In genomic region chr14:71670435-71670834, GRCm38 (mm10) we compare ENCODE assay signal across 8 mouse cellular contexts.
DNase-seq lines count a peak whose midpoint lies in the region; ATAC-seq and TF ChIP-seq lines count a peak whose summit lies in the region.

No protein-coding gene starts in this region.

- H3K4me3 ChIP-seq in forebrain, embryonic 10.5 days = no peak overlapping the region
- no peak overlapping the region for H3K4me3 ChIP-seq in heart, embryonic 14.5 days (ENCODE audit: control insufficient read depth in 1 of 2, insufficient read depth in 1 of 2, low read depth in 1 of 2, low read length in 2 of 2)
- no peak overlapping the region for H3K4me3 ChIP-seq in kidney, postnatal 0 days (replicated peaks; ENCODE audit: low read depth, low read length)
- no peak overlapping the region for H3K4me3 ChIP-seq in liver, adult 2 months (ENCODE audit: insufficient read depth, low read depth, low read length)
- H3K4me3 ChIP-seq in neural tube, embryonic 12.5 days = no peak overlapping the region

- H3K4me1 ChIP-seq in forebrain, embryonic 10.5 days = 0 out of 2 replicates have a peak, but pooled peaks cover 3% of the 10 kb centered on the region
- no peaks in the 10 kb centered on the region for H3K4me1 ChIP-seq in heart, embryonic 14.5 days (ENCODE audit: control insufficient read depth in 2 of 2, insufficient read depth in 2 of 2, low read length in 2 of 2)
- no peaks in the 10 kb centered on the region for H3K4me1 ChIP-seq in kidney, postnatal 0 days (replicated peaks; ENCODE audit: insufficient read depth, low read length)
- no peaks in the 10 kb centered on the region for H3K4me1 ChIP-seq in liver, adult 2 months (ENCODE audit: control insufficient read depth, insufficient read depth, low read length)
- H3K4me1 ChIP-seq in neural tube, embryonic 12.5 days = no peaks in the 10 kb centered on the region

- H3K79me2 ChIP-seq in liver, adult 2 months (ENCODE audit: control insufficient read depth, insufficient read depth, low read length) = no peaks in the 10 kb centered on the region

- no peak overlapping the region for H3K4me2 ChIP-seq in heart, embryonic 14.5 days (ENCODE audit: low read length)
- H3K4me2 ChIP-seq in kidney, postnatal 0 days (ENCODE audit: low read length) = no peak overlapping the region
- no peak overlapping the region for H3K4me2 ChIP-seq in neural tube, embryonic 12.5 days (replicated peaks)

- no peaks in the 10 kb centered on the region for H3K9me3 ChIP-seq in forebrain, embryonic 10.5 days
- no peaks in the 10 kb centered on the region for H3K9me3 ChIP-seq in heart, embryonic 14.5 days (ENCODE audit: control insufficient read depth, low read length)
- no peaks in the 10 kb centered on the region for H3K9me3 ChIP-seq in kidney, postnatal 0 days (replicated peaks; ENCODE audit: low read length)
- H3K9me3 ChIP-seq in neural tube, embryonic 12.5 days = no peaks in the 10 kb centered on the region

- DNase-seq in B cell, adult 2 months = peak; percentile 20 to 21
- peak; percentile 78 for DNase-seq in adrenal gland, postnatal 14 days
- DNase-seq in forebrain, embryonic 10.5 days (ENCODE audit: extremely low spot score, low spot score) = peak; percentile 48
- DNase-seq in kidney, postnatal 0 days (ENCODE audit: low spot score) = peak; percentile 82
- no peak for DNase-seq in liver, adult 2 months (ENCODE audit: extremely low read depth, low read depth, low spot score)
- peak; percentile 63 for DNase-seq in thymus, postnatal 4 days

- 0% methylated on average over 1 of the region's 1 CpGs for WGBS in forebrain, embryonic 10.5 days
- WGBS in heart, embryonic 14.5 days = 4% methylated on average over 1 of the region's 1 CpGs
- WGBS in kidney, postnatal 0 days = 4% methylated on average over 1 of the region's 1 CpGs
- 7% methylated on average over 1 of the region's 1 CpGs for WGBS in liver, adult 2 months
- WGBS in neural tube, embryonic 12.5 days = 8% methylated on average over 1 of the region's 1 CpGs

- TF ChIP-seq POLR2A in liver, adult 2 months (IDR thresholded peaks at IDR 0.05; ENCODE audit: extremely low read depth, insufficient read depth, low read length) = no peak

- peak; percentile 82 for TF ChIP-seq CTCF in kidney, postnatal 0 days (IDR thresholded peaks at IDR 0.05; ENCODE audit: low read depth)
- peak; percentile 75 for TF ChIP-seq CTCF in liver, adult 2 months (IDR thresholded peaks at IDR 0.05; ENCODE audit: low read depth, low read length)

- no peaks in the 10 kb centered on the region for H3K27me3 ChIP-seq in forebrain, embryonic 10.5 days (ENCODE audit: poor library complexity, severe bottlenecking)
- no peaks in the 10 kb centered on the region; the same call in 1 of the 2 replicates for H3K27me3 ChIP-seq in heart, embryonic 14.5 days (ENCODE audit: control insufficient read depth, insufficient read depth, low read length)
- no peaks in the 10 kb centered on the region for H3K27me3 ChIP-seq in kidney, postnatal 0 days (ENCODE audit: insufficient read depth, low read length)
- no peaks in the 10 kb centered on the region for H3K27me3 ChIP-seq in liver, adult 2 months (ENCODE audit: control insufficient read depth, insufficient read depth, low read length)
- H3K27me3 ChIP-seq in neural tube, embryonic 12.5 days (replicated peaks) = no peaks in the 10 kb centered on the region

- H3K36me3 ChIP-seq in forebrain, embryonic 10.5 days (replicated peaks) = no peaks in the 10 kb centered on the region
- no peaks in the 10 kb centered on the region for H3K36me3 ChIP-seq in heart, embryonic 14.5 days (ENCODE audit: control insufficient read depth, insufficient read depth, low read length)
- no peaks in the 10 kb centered on the region for H3K36me3 ChIP-seq in kidney, postnatal 0 days (ENCODE audit: insufficient read depth, low read length)
- no peaks in the 10 kb centered on the region for H3K36me3 ChIP-seq in liver, adult 2 months (ENCODE audit: control insufficient read depth, insufficient read depth, low read length)
- H3K36me3 ChIP-seq in neural tube, embryonic 12.5 days = no peaks in the 10 kb centered on the region

- 0 out of 2 replicates have a peak, but pooled peaks have one; percentile 54 for ATAC-seq in heart, embryonic 14.5 days (ENCODE audit: insufficient number of reproducible peaks, insufficient read depth, low FRiP score, low read depth)
- no peak for ATAC-seq in kidney, postnatal 0 days (replicated peaks; ENCODE audit: low FRiP score, low read depth)
- ATAC-seq in neural tube, embryonic 12.5 days (ENCODE audit: low FRiP score, low read depth) = peak; percentile 76

- H3K27ac ChIP-seq in forebrain, embryonic 10.5 days = no peak overlapping the region
- no peak overlapping the region for H3K27ac ChIP-seq in heart, embryonic 14.5 days (replicated peaks in 1 of 2; ENCODE audit: control insufficient read depth in 1 of 2, insufficient read depth in 1 of 2, low read depth in 2 of 2, low read length in 2 of 2)
- no peak overlapping the region for H3K27ac ChIP-seq in kidney, postnatal 0 days
- no peak overlapping the region for H3K27ac ChIP-seq in liver, adult 2 months (replicated peaks; ENCODE audit: insufficient read depth, low read depth, low read length)
- H3K27ac ChIP-seq in neural tube, embryonic 12.5 days = no peak overlapping the region

- H3K9ac ChIP-seq in heart, embryonic 14.5 days (ENCODE audit: low read length) = no peak overlapping the region
- no peak overlapping the region for H3K9ac ChIP-seq in kidney, postnatal 0 days (ENCODE audit: low read depth, low read length)
- no peak overlapping the region for H3K9ac ChIP-seq in liver, adult 2 months (ENCODE audit: low read depth, low read length)
- no peak overlapping the region for H3K9ac ChIP-seq in neural tube, embryonic 12.5 days
